Mouse (Mus musculus): ENCODE measurements around the gene Gna14.
A peak's percentile ranks its signal among the peaks of the same experiment; 100 is the strongest.

Gene Gna14

DNA sequence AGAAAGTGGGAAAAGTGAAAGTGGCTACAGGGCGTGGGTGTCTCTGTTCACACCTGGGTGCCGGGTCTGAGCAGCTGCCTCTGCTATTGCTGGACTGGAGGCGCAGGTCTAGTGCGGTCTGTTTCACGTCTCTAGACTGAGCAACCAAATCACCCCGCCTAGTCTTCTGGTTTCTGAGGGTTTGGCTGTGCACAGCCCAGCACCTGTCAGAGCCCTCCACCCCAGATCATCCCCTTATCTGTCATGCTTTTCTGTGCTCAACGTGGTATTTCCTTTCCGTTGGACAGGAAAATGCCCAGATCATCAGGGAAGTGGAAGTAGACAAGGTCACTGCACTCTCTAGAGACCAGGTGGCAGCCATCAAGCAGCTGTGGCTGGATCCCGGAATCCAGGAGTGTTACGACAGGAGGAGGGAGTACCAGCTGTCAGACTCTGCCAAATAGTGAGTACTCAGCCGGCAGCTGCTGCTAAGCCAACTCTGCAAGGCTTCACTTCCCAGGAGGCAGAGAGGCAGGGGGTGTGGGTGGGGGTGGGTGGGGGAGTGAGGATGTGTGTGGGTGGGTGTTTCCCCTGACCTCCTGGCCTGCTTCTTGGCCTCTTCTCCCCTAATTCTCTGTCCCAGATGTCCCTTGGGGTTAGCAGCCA lies 163.2 kb downstream of the Gna14 start:
- DNase-seq, result no peak

DNA sequence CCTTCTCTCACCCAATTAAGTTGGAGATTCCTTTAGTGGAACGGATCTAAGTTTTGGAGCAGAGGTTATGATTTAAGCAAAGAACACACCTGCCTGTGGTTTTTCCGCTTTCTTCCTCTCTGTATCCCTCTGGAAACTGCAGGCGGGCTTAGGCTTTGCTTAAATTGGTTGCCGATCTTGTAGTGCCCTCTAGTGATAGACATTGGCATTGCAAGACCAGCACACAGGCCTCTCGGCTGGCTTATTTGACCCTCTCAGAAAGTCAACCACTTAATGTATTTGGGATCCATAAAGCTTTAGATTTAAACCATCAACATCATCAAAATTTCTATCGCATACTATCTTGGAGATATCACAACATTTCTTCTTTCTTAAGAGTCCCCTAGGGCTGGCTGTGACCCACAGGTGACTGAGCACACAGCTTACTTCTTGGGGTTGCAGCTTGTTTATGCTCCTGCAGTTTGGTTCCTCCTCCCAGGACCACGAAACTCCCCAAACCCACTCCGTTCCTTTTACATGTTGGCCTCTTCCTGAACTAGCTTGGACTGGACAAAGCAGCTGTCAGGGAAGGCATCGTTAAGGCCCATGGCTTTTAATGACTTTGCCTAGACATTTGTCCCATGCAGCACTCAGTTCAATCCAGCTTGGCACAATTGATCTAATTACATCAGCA lies 163.9 kb downstream of the Gna14 start:
- peak; percentile 67 for DNase-seq

DNA sequence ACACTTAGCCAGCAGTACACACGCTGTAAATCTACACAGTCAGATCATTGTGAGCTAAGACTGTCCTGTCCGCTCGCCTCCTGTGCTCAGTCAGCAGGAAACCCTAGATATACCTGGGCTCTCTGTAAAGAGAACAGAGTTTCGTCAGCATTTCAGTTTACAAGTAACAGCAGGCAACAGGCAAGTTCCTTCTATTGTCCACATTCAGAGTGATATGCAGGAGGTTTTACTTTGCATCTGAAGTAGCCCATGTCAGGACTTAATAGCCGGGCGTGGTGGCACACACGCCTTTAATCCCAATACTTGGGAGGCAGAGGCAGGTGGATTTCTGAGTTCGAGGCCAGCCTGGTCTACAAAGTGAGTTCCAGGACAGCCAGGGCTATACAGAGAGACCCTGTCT lies 166.5 kb downstream of the Gna14 start:
- DNase-seq, result no peak

DNA sequence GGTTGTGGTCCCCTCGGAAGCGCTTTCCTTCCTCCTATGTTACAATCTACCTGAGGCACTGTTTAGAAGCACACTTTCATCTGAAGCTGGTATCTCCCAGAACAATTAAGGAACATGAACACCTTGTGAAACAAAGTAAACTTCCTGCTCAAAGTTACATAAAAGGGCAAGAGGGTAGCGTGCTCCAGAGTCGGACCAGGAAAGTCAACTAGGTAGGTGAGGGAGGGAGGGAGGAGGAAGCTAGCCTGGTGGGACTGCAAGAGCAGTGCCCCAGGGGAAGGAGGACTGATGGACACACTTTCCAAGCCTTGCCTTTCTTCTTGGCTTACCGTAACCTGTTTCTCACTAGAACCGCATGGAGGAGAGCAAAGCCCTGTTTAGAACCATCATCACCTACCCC lies 172.1 kb downstream of the Gna14 start:
- no peak for DNase-seq

DNA sequence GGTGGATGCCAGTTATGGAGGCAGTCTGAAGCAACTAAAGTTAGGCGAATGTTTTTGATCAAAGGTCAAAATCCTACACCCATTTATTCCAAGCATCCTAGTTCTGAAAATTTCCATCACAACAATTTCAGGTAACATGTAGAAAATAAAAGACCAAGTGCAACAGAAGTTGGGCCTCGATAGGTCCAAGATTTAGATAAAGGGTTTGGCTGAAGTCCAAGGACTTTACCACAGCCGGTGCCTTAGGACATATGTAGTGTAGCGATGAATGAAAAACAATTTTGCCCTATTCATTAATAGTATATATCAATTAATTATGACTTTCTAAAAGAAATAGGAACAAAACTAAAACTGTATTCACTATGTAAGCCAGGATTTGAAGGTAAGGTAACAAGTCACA lies 187.6 kb downstream of the Gna14 start:
- no peak for DNase-seq

DNA sequence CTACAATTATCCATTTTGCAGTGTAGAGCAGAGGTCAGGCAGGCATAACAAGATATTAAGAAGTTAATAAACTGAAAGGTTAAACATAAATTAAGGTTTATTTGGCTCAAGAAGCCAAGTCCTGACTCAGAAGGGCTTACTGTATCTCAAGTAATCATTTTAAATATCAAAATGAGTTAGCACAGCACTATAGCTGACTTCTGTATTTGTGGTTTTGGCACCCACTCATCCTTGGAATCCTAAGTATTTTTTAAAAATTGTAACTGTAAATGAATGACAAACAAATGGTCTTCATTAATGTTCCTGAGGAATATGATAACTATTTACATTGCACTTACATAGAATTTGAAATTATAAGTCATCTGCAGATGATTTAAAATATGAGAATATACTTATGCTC lies 189.4 kb downstream of the Gna14 start:
- no peak for DNase-seq

DNA sequence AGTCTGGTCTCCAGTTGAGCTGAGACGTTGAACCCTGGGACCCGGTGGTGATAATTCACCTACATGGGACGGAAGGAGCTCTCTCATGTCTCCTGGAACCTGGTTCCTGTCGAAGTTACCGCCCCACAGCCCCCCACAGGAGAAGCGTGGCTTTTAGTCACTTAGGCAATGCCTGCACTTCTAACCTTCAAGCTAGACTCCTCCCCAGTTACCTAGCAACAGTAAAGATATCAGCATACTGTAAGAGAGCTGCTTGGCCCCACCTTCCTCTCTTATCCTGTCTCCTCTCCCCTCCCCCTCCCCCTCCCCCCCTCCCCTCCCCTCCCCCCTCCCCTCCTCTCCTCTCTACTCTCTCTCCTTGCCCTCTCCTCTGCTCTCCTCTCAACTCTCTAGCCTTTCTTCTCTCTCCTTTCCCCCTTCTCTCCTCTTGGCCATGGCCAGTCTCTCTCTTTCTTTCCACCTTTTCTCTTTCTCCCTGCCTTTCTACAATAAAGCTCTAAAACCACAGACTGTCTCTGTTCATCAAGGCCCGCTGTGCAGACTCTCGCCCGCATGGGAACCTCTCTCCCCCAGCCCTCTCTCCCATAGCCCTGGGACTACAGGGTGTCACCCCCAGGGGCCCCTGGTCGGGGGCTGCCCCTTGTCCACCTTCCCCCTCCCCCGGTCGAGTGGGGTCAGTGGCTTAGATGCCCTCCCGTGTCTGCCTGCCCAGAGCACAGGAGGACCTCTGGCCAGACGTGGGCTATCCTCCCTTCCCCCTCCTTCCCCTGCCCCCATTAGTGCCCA lies 190.2 kb downstream of the Gna14 start:
- DNase-seq, result no peak

Measured in cerebellum, adult 11 months (tissue).